Mouse (Mus musculus) liver, adult 2 months (tissue): ENCODE measurements around the gene Ryr1.

Experiments
- CTCF ChIP-seq: fragments of 200-500 bp; IDR thresholded peaks from 2 replicates; pipeline ENCODE4 v1.5.1; 2011; ENCODE audit warnings: low read depth, low read length, control low read depth
- POLR2A ChIP-seq: fragments of 200-500 bp; IDR thresholded peaks from 2 replicates; pipeline ENCODE4 v1.6.1; 2011; ENCODE audit warnings: low read length, control low read depth; ENCODE audit not compliant: insufficient read depth; ENCODE audit errors: extremely low read depth

DNA sequence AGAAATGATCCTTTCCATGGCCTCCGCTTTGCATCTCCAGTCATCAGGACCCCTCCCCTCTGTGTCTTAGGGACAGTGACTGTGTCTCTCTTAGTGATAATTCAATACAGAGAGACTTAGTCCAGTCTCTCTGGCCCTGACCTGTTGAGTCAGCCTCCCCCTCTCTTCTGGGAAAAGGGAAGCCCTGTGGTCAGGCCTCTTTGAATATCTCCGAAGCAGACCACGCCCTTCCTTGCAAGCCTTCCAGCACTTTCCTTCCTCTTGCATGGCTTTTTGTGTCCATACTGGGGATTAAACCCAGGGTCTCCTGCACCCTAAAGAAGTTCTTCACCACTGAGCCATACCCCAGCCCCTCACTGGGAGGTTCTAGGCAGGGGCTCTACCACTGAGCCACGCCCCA, 19.0 kb upstream of the Ryr1 start:
- TF ChIP-seq CTCF = no peak
- no peak for TF ChIP-seq POLR2A
